Mouse (Mus musculus) liver, postnatal 0 days (tissue): ENCODE data around the gene Nyap2. TPM values are rescaled to one million over a fixed set of nuclear protein-coding genes. Genes with fewer than 3 reads are reported as not detected.

Experiments
- ATAC-seq: fragments of 200-750 bp; cut with Nextera tagmentation; 2 replicates; pipeline ENCODE4 v1.8.0; 2017; ENCODE audit warnings: mild to moderate bottlenecking, moderate library complexity
- DNase-seq: peaks from one replicate; pipeline ENCODE4 v3.0.0-alpha.2; 2016
- H3K27ac ChIP-seq: fragments of 300-500 bp; sonication (generic); 2 replicates; pipeline ENCODE4 v1.5.1; 2014; ENCODE audit warnings: antibody characterized with exemption, moderate library complexity, mild to moderate bottlenecking, low read depth
- H3K27me3 ChIP-seq: fragments of 300-500 bp; sonication (generic); 2 replicates; pipeline ENCODE4 v1.6.1; 2014; ENCODE audit warnings: low read length, control low read depth, mixed read lengths; ENCODE audit not compliant: insufficient read depth
- H3K36me3 ChIP-seq: fragments of 300-500 bp; sonication (generic); replicated peaks from 2 replicates; pipeline ENCODE4 v1.6.1; 2014; ENCODE audit warnings: mild to moderate bottlenecking, control low read depth, low read length, moderate library complexity, mixed read lengths; ENCODE audit not compliant: insufficient read depth
- H3K4me1 ChIP-seq: fragments of 300-500 bp; sonication (generic); 2 replicates; pipeline ENCODE4 v1.6.1; 2014; ENCODE audit warnings: antibody characterized with exemption, mild to moderate bottlenecking, control low read depth; ENCODE audit not compliant: insufficient read depth
- H3K4me2 ChIP-seq: fragments of 300-500 bp; sonication (generic); 2 replicates; pipeline ENCODE4 v1.6.1; 2014; ENCODE audit warnings: low read depth, mild to moderate bottlenecking, low read length, moderate library complexity, mixed read lengths
- H3K4me3 ChIP-seq: fragments of 300-500 bp; sonication (generic); 2 replicates; pipeline ENCODE4 v1.5.1; 2014; ENCODE audit warnings: low read depth, low read length
- H3K9ac ChIP-seq: fragments of 300-500 bp; sonication (generic); replicated peaks from 2 replicates; pipeline ENCODE4 v1.6.1; 2014; ENCODE audit warnings: mild to moderate bottlenecking, moderate library complexity
- H3K9me3 ChIP-seq: fragments of 300-500 bp; sonication (generic); 2 replicates; pipeline ENCODE4 v1.6.1; 2016; ENCODE audit warnings: mild to moderate bottlenecking, control low read depth, low read length, mixed read lengths
- CTCF ChIP-seq: sonication (generic); IDR thresholded peaks from 2 replicates; pipeline ENCODE4 v1.5.1; 2016; ENCODE audit warnings: antibody characterized with exemption, low read depth
- EP300 ChIP-seq: IDR thresholded peaks from 2 replicates; pipeline ENCODE4 v1.6.1; 2016; ENCODE audit warnings: antibody characterized with exemption, low read depth, mild to moderate bottlenecking
- WGBS: fragments of 180-500 bp; shearing (Covaris S2); extraction: QIAGEN DNeasy Blood & Tissue Kit; methylation state at CpG from one replicate; pipeline ENCODE4 v1.1.7; 2014; ENCODE audit not compliant: insufficient replicate concordance; 5-methylcytosine and 5-hydroxymethylcytosine counted together
- polyA plus RNA-seq: library from polyadenylated mRNA; unstranded; fragments of >200 nt; fragmentation: Nextera tagmentation; extraction: Ambion mirVana; gene quantifications from 2 replicates; pipeline ENCODE4 v1.2.1, GENCODE M21; 2015

The Nyap2 gene
- polyA plus RNA-seq, 1 experiment from 2014 or later = not detected

DNA sequence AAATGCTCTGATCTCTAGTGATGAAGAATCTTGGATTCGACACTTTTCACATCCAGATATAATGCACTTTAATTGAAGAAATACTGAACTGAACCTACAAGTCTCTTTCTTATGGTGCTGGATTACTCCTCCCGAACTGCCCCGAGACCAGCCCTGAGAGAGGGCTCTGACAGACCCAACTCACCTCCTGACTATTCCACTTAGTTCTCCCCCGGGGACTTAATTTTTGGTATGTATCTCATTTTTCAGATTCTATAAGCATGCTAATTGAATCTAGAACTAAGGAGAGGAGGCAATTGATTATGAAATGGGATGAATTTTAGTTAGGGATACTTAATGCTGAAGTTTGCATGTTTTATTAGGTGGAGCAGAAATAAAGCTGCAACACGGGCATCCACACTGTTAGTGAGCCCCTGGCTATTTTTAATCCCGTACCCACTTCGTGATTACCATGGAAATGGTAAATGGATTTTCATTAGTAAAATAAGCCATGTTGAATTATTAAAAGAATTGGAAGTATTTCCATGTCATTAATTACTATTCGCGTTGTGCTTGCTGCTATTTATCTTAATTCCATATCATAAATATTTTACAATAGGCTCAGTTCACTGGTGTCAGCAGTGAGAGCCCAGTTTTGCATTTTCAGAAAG is 1.0 kb downstream of the Nyap2 start:
- H3K9ac ChIP-seq = no peak overlapping the region
- ATAC-seq (no peak), DNase-seq (no peak)
- H3K4me2 ChIP-seq = no peak overlapping the region
- H3K4me3 ChIP-seq = no peak overlapping the region
- no peak for TF ChIP-seq CTCF
- no peaks in the 10 kb centered on the region for H3K36me3 ChIP-seq
- H3K27ac ChIP-seq = no peak overlapping the region
- H3K27me3 ChIP-seq = no peaks in the 10 kb centered on the region
- WGBS = 71% methylated on average over 9 of the region's 9 CpGs
- H3K4me1 ChIP-seq = no peaks in the 10 kb centered on the region
- H3K9me3 ChIP-seq = no peaks in the 10 kb centered on the region

DNA sequence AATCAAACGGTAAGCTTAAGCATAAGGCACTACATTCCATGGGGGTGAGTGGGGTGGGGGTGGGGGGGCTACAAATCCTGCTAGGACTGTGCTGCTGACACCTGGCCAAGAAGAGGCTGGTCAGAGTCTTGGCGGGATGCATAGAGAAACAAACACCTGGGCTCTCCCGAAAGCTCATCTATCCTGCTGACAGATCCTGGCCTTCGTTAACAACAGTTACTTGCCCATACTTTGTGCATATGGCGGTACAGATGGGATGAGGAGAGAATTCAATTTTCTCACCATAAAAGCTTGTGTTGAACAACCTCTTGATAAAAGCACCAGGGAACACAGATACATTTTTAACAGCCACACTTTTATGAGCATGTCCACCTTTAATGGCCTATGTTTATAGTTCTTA is 10.7 kb downstream of the Nyap2 start:
- no peak overlapping the region for H3K9ac ChIP-seq
- H3K4me1 ChIP-seq = no peaks in the 10 kb centered on the region
- no peak for TF ChIP-seq CTCF
- no peak for TF ChIP-seq EP300
- H3K27ac ChIP-seq = no peak overlapping the region
- no peak overlapping the region for H3K4me3 ChIP-seq
- DNase-seq (no peak), ATAC-seq (no peak)
- WGBS = 77% methylated on average over 5 of the region's 5 CpGs
- H3K9me3 ChIP-seq = no peaks in the 10 kb centered on the region
- H3K4me2 ChIP-seq = no peak overlapping the region
- H3K27me3 ChIP-seq = no peaks in the 10 kb centered on the region
- H3K36me3 ChIP-seq = no peaks in the 10 kb centered on the region

DNA sequence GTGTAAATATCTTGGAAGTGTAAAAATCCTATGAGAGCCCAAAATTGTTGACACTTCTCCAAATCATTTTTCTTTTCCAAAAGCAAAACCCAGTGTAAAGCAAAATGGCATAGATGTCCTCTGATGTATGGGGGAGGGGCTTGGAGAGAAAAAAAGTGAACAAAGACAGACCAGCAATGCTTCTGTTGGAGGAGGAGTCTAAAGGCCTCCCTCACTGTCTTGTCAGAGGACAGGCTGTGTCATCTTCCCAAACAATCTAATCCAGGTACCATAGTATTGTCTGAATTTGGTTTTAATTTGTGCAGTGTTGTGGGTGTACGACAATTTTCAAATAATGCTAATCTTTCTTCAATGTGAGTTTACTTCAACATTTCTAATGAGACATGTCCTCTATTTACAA is 13.7 kb downstream of the Nyap2 start:
- Histone ChIP-seq H3K4me1 (no peaks in the 10 kb centered on the region), H3K27me3 (no peaks in the 10 kb centered on the region), H3K36me3 (no peaks in the 10 kb centered on the region), H3K4me2 (no peak overlapping the region), H3K4me3 (no peak overlapping the region), H3K9ac (no peak overlapping the region), H3K9me3 (no peaks in the 10 kb centered on the region), H3K27ac (no peak overlapping the region)
- no peak for TF ChIP-seq EP300
- DNase-seq = no peak
- 72% methylated on average over 1 of the region's 1 CpGs for WGBS
- no peak for ATAC-seq

DNA sequence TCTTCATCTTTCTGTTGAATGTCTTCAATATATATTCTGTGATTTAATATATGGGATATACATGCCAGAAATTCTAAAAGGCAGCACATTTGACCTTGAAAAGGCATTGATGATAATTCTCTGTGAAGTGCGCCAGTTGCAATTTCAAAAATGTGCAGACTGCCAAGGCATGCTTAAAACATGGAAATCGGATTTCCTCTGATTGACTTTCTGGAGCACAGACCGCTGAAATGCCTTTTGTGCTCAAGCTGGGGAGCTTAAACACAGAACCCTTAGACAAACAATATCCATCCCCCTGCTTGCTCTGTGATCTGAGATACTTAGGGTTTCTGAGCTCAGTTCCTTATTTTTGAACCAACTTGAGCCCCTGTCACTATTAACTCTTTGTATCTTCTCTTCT is 14.2 kb downstream of the Nyap2 start:
- no peak overlapping the region for H3K4me2 ChIP-seq
- H3K9ac ChIP-seq = no peak overlapping the region
- no peak for TF ChIP-seq CTCF
- TF ChIP-seq EP300 = no peak
- no peaks in the 10 kb centered on the region for H3K27me3 ChIP-seq
- H3K4me1 ChIP-seq = no peaks in the 10 kb centered on the region
- no peak for ATAC-seq
- no peak for DNase-seq
- 58% methylated on average over 3 of the region's 3 CpGs for WGBS
- H3K36me3 ChIP-seq = no peaks in the 10 kb centered on the region
- H3K9me3 ChIP-seq = no peaks in the 10 kb centered on the region
- no peak overlapping the region for H3K27ac ChIP-seq
- H3K4me3 ChIP-seq = no peak overlapping the region

DNA sequence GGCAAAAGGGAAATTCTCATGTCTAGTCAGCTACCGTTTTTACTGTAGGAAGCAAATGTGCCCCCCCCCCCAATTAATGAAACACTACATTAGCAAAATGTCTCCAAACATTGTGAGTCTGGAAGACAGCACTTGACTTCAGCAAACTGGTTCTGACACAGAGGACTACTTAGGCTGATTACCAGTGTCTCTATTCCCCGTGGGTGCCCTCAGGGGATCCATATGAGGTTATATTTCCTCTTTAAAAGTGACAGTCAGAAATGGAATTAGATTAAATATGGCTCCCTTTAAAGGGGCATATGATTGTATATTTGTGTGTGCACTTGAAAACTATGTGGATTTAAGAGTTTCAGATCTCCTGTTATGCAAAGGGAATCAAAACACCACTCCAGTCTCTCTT is 15.3 kb downstream of the Nyap2 start:
- H3K9ac ChIP-seq = no peak overlapping the region
- WGBS = 71% methylated on average over 2 of the region's 2 CpGs

DNA sequence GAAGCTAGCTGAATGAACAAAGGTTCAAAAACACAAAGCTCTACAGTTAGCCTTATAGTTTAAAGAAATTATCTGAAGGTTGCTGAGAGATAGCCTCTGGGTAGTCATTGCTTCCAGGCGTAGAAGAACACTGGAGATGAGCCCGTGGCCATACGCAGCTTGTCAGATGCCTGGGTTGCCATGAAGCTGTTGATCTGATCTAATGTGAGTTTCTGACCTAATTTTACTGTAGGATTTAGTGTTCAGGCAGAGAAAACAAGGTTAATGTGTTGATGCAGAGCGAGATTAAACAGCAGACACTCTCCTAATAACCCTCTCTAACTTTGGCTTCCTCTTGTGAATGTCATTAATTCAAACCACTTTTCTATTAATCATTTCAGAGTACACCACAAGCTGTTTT is 16.1 kb downstream of the Nyap2 start:
- no peak for TF ChIP-seq CTCF
- no peak for TF ChIP-seq EP300
- DNase-seq = no peak
- WGBS = 76% methylated on average over 4 of the region's 4 CpGs
- H3K36me3 ChIP-seq = no peaks in the 10 kb centered on the region
- H3K27me3 ChIP-seq = no peaks in the 10 kb centered on the region
- no peaks in the 10 kb centered on the region for H3K4me1 ChIP-seq
- H3K9me3 ChIP-seq = no peaks in the 10 kb centered on the region
- H3K4me3 ChIP-seq = no peak overlapping the region
- no peak overlapping the region for H3K4me2 ChIP-seq
- no peak for ATAC-seq
- no peak overlapping the region for H3K9ac ChIP-seq
- H3K27ac ChIP-seq = no peak overlapping the region

More for the DNA sequence above, 15.3 kb downstream of the Nyap2 start:
- DNase-seq (no peak), ATAC-seq (no peak)
- Histone ChIP-seq H3K36me3 (no peaks in the 10 kb centered on the region), H3K4me3 (no peak overlapping the region), H3K27ac (no peak overlapping the region), H3K27me3 (no peaks in the 10 kb centered on the region), H3K4me2 (no peak overlapping the region), H3K9me3 (no peaks in the 10 kb centered on the region), H3K4me1 (no peaks in the 10 kb centered on the region)
- no peak for TF ChIP-seq EP300
- TF ChIP-seq CTCF = no peak

DNA sequence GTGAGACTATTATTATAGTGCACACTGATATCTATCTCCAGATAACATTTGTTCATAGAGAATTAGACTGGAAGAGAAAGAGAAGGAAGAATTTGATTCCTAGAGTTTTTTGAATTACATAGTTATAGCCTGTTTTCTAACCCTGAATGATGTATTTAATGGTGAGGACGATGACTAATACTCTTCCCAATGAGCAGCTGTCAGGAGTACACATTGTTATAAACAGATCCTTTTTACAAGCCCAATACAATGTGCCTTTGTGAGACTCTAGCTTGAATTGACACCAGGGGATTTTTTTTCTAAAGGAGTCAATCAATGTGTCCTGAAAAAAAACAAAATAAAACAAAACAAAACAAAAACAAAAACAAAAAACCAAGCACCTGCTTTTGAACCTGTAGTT is 22.2 kb downstream of the Nyap2 start:
- TF ChIP-seq EP300 (no peak), CTCF (no peak)
- 58% methylated on average over 1 of the region's 1 CpGs for WGBS
- ATAC-seq (no peak), DNase-seq (no peak)
- Histone ChIP-seq H3K27ac (no peak overlapping the region), H3K36me3 (no peaks in the 10 kb centered on the region), H3K4me3 (no peak overlapping the region), H3K9me3 (no peaks in the 10 kb centered on the region), H3K27me3 (no peaks in the 10 kb centered on the region), H3K9ac (no peak overlapping the region), H3K4me1 (no peaks in the 10 kb centered on the region), H3K4me2 (no peak overlapping the region)
